Mouse (Mus musculus): ENCODE results near the gene Cilp2. TPM values are rescaled to one million over a fixed set of nuclear protein-coding genes. Genes with fewer than 3 reads are reported as not detected.

The Cilp2 gene
- polyA plus RNA-seq, 1 experiment, result 0.11 TPM

GRCm38 (mm10) chr8:69877396-69877795 is 10.1 kb downstream of the Cilp2 start:
- TF ChIP-seq CTCF (IDR thresholded peaks at IDR 0.05; ENCODE audit: extremely low read depth, insufficient read depth, insufficient read length, insufficient replicate concordance), result no peak
- TF ChIP-seq POLR2A (IDR thresholded peaks at IDR 0.05; ENCODE audit: low read depth, low read length), result no peak
- Histone ChIP-seq H3K27me3 (ENCODE audit: control insufficient read depth, insufficient read depth, low read length) (peaks cover 20% of the 10 kb centered on the region), H3K4me3 (ENCODE audit: extremely low read depth, insufficient read depth, insufficient read length) (no peak overlapping the region), H3K36me3 (ENCODE audit: control insufficient read depth, insufficient read depth, low read length) (no peaks in the 10 kb centered on the region), H3K4me1 (ENCODE audit: control insufficient read depth, insufficient read depth, insufficient read length) (peaks cover 10% of the 10 kb centered on the region; the same call in 1 of the 2 replicates), H3K27ac (ENCODE audit: insufficient read depth, low read length) (no peak overlapping the region)
- 87% methylated on average over 4 of the region's 4 CpGs for WGBS
- no peak for DNase-seq (ENCODE audit: low read depth in 1 of 2, low spot score in 2 of 2)

- Histone ChIP-seq H3K27me3 (ENCODE audit: control insufficient read depth, insufficient read depth, low read length) (peaks cover 16% of the 10 kb centered on the region), H3K27ac (ENCODE audit: insufficient read depth, low read length) (no peak overlapping the region), H3K4me1 (ENCODE audit: control insufficient read depth, insufficient read depth, insufficient read length) (peaks cover 6% of the 10 kb centered on the region; the same call in 1 of the 2 replicates), H3K4me3 (ENCODE audit: extremely low read depth, insufficient read depth, insufficient read length) (no peak overlapping the region), H3K36me3 (ENCODE audit: control insufficient read depth, insufficient read depth, low read length) (no peaks in the 10 kb centered on the region)
- TF ChIP-seq POLR2A (IDR thresholded peaks at IDR 0.05; ENCODE audit: low read depth, low read length) (no peak), CTCF (IDR thresholded peaks at IDR 0.05; ENCODE audit: extremely low read depth, insufficient read depth, insufficient read length, insufficient replicate concordance) (no peak)
- WGBS, result 85% methylated on average over 10 of the region's 10 CpGs
- DNase-seq (ENCODE audit: low read depth in 1 of 2, low spot score in 2 of 2), result no peak
These were observed 10.5 kb downstream of the Cilp2 start for GRCm38 (mm10) chr8:69876967-69877366.

DNA sequence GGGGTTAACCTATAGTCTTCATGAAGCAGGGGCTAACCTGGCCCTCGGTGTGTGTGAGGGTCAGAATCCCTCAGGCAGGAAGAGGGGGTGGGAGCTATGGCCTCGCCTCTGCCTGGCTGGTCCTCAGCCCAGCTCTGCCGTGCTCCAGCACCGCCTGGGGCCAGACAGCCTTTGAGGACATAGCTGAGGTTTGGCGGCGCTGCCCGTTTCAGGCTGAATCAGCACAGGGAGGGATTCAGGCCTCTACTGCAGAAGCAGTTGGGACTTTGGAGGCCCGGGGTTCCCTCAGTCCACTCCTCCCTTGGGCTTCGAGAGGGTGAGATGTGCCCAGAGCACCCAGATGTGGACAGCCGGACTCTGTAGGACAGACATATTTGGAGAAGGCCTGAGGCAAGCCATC is 11.4 kb downstream of the Cilp2 start:
- Histone ChIP-seq H3K36me3 (ENCODE audit: control insufficient read depth, insufficient read depth, low read length) (no peaks in the 10 kb centered on the region), H3K27ac (ENCODE audit: insufficient read depth, low read length) (no peak overlapping the region), H3K4me3 (ENCODE audit: extremely low read depth, insufficient read depth, insufficient read length) (no peak overlapping the region), H3K4me1 (ENCODE audit: control insufficient read depth, insufficient read depth, insufficient read length) (no peaks in the 10 kb centered on the region; the same call in 1 of the 2 replicates), H3K27me3 (ENCODE audit: control insufficient read depth, insufficient read depth, low read length) (peaks cover 8% of the 10 kb centered on the region)
- TF ChIP-seq POLR2A (IDR thresholded peaks at IDR 0.05; ENCODE audit: low read depth, low read length) (no peak), CTCF (IDR thresholded peaks at IDR 0.05; ENCODE audit: extremely low read depth, insufficient read depth, insufficient read length, insufficient replicate concordance) (no peak)
- DNase-seq (ENCODE audit: low read depth in 1 of 2, low spot score in 2 of 2), result no peak
- whole genome bisulfite sequencing, result 61% methylated on average over 10 of the region's 10 CpGs

- Histone ChIP-seq H3K27me3 (ENCODE audit: control insufficient read depth, insufficient read depth, low read length) (peaks cover 3% of the 10 kb centered on the region; the same call in 1 of the 2 replicates), H3K4me3 (ENCODE audit: extremely low read depth, insufficient read depth, insufficient read length) (no peak overlapping the region), H3K36me3 (ENCODE audit: control insufficient read depth, insufficient read depth, low read length) (no peaks in the 10 kb centered on the region), H3K4me1 (ENCODE audit: control insufficient read depth, insufficient read depth, insufficient read length) (no peaks in the 10 kb centered on the region), H3K27ac (ENCODE audit: insufficient read depth, low read length) (no peak overlapping the region)
- no peak for TF ChIP-seq POLR2A (IDR thresholded peaks at IDR 0.05; ENCODE audit: low read depth, low read length)
- no peak for TF ChIP-seq CTCF (IDR thresholded peaks at IDR 0.05; ENCODE audit: extremely low read depth, insufficient read depth, insufficient read length, insufficient replicate concordance)
- DNase-seq (ENCODE audit: low read depth in 1 of 2, low spot score in 2 of 2), result no peak
- 91% methylated on average over 13 of the region's 13 CpGs for WGBS
These were observed 12.8 kb downstream of the Cilp2 start for GRCm38 (mm10) chr8:69874654-69875053.

DNA sequence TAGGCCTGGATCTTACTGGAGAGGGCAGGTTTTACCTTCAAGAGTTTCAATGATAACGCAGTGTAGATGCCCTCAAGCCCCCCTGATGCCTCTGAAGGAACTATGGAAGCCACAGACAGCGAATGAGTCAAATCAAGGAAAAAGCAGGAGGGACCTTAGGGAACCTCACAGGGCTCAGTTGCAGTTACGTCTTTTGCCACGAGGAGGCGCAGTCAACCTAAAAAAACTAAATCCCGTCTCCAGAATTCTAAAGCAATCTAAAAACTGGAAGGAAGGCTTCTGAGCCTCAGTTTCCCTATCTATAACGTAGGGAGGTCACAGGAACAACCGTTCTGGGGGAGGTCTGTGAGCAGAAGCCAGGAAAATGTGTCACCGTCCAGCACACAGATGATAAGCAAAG is 13.3 kb downstream of the Cilp2 start:
- Histone ChIP-seq H3K4me3 (ENCODE audit: extremely low read depth, insufficient read depth, insufficient read length) (no peak overlapping the region), H3K4me1 (ENCODE audit: control insufficient read depth, insufficient read depth, insufficient read length) (no peaks in the 10 kb centered on the region), H3K36me3 (ENCODE audit: control insufficient read depth, insufficient read depth, low read length) (no peaks in the 10 kb centered on the region), H3K27ac (ENCODE audit: insufficient read depth, low read length) (no peak overlapping the region), H3K27me3 (ENCODE audit: control insufficient read depth, insufficient read depth, low read length) (no peaks in the 10 kb centered on the region)
- DNase-seq (ENCODE audit: low read depth in 1 of 2, low spot score in 2 of 2), result peak in 1 of 2 experiments; percentile 39
- TF ChIP-seq POLR2A (IDR thresholded peaks at IDR 0.05; ENCODE audit: low read depth, low read length) (no peak), CTCF (IDR thresholded peaks at IDR 0.05; ENCODE audit: extremely low read depth, insufficient read depth, insufficient read length, insufficient replicate concordance) (peak; percentile 58; the same call in 1 of the 2 replicates)
- 14% methylated on average over 9 of the region's 9 CpGs for WGBS

DNA sequence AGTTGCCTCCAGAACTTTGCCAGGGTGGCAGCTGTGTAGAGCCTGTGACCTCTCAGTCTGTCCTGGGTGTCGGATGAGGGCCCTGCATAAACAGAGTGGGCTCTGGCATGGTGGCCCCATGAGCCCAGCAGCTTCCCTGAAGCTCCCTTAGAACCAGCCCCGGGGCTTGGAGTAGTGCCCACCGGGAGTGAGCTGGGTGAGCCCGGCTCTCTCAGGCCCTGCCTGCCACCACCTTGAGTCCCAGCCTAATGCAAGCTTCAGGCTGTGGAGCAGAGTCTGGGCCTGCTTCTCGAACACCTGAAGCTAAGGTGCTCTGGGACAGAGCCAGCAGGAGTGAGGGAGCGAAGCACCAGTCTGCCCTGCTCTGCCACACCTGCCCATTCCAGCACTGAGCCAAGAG is 16.6 kb downstream of the Cilp2 start:
- Histone ChIP-seq H3K27ac (ENCODE audit: insufficient read depth, low read length) (no peak overlapping the region), H3K36me3 (ENCODE audit: control insufficient read depth, insufficient read depth, low read length) (no peaks in the 10 kb centered on the region), H3K4me1 (ENCODE audit: control insufficient read depth, insufficient read depth, insufficient read length) (no peaks in the 10 kb centered on the region), H3K4me3 (ENCODE audit: extremely low read depth, insufficient read depth, insufficient read length) (no peak overlapping the region), H3K27me3 (ENCODE audit: control insufficient read depth, insufficient read depth, low read length) (no peaks in the 10 kb centered on the region)
- no peak for DNase-seq (ENCODE audit: low read depth in 1 of 2, low spot score in 2 of 2)
- 84% methylated on average over 6 of the region's 6 CpGs for WGBS
- TF ChIP-seq POLR2A (IDR thresholded peaks at IDR 0.05; ENCODE audit: low read depth, low read length) (no peak), CTCF (IDR thresholded peaks at IDR 0.05; ENCODE audit: extremely low read depth, insufficient read depth, insufficient read length, insufficient replicate concordance) (no peak)

DNA sequence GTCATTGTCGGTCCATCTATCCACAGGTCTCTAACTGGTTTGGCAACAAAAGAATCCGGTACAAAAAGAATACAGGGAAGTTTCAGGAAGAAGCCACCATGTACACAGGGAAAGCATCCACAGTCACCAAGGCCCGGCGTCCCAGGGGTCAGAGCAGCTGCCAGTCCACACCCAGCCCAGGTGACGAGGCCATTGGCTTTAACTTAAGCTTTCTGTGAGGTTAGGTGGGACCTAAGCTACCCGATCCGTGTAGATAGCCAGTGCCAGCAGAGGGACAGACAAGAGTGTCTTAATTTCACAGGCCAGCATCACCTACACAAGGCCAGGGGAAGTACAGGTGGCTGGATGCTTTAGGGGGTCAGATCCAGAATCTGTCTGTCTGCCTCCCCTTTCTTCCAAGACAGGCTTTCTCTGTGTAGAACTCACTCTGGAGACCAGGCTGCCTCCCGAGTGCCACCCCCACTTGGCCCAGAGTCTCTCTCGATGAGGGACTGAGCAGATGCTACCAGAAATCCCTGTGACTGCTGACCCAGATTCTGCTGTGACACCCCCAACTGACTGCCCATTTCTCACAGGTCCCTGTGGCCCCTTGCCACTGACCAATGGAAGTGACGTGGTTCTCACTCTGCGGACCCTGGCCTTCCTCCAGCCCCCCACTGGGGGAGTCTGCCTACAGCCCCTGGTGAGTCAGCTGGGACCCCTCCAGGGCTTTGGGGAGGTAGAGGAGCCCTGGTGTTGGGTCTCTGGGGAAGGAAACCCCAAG is 17.3 kb downstream of the Cilp2 start:
- no peak for TF ChIP-seq CTCF (IDR thresholded peaks at IDR 0.05; ENCODE audit: extremely low read depth, insufficient read depth, insufficient read length, insufficient replicate concordance)
- TF ChIP-seq POLR2A (IDR thresholded peaks at IDR 0.05; ENCODE audit: low read depth, low read length), result no peak
- Histone ChIP-seq H3K4me3 (ENCODE audit: extremely low read depth, insufficient read depth, insufficient read length) (no peak overlapping the region), H3K4me1 (ENCODE audit: control insufficient read depth, insufficient read depth, insufficient read length) (no peaks in the 10 kb centered on the region), H3K36me3 (ENCODE audit: control insufficient read depth, insufficient read depth, low read length) (no peaks in the 10 kb centered on the region), H3K27ac (ENCODE audit: insufficient read depth, low read length) (no peak overlapping the region), H3K27me3 (ENCODE audit: control insufficient read depth, insufficient read depth, low read length) (no peaks in the 10 kb centered on the region)
- WGBS, result 93% methylated on average over 11 of the region's 11 CpGs
- DNase-seq (ENCODE audit: low read depth in 1 of 2, low spot score in 2 of 2), result no peak

Data from spleen, adult 2 months (tissue).